Mouse (Mus musculus) heart, postnatal 0 days (tissue): ENCODE results near the gene Pdzrn4. TPM values are rescaled to one million over a fixed set of nuclear protein-coding genes. Genes with fewer than 3 reads are reported as not detected.

Source experiments
- ATAC-seq: fragments of 200-750 bp; cut with Nextera tagmentation; 2 replicates; pipeline ENCODE4 v1.8.0; 2017; ENCODE audit warnings: low read depth, moderate number of reproducible peaks, moderate library complexity; ENCODE audit not compliant: insufficient read depth
- DNase-seq: peaks from one replicate; pipeline ENCODE4 v3.0.0-alpha.2; 2016; ENCODE audit warnings: low spot score
- H3K27ac ChIP-seq: fragments of 300-500 bp; sonication (generic); 2 replicates; pipeline ENCODE4 v1.5.1; 2014; ENCODE audit warnings: low read depth, mild to moderate bottlenecking
- H3K27me3 ChIP-seq: fragments of 300-500 bp; sonication (generic); 2 replicates; pipeline ENCODE4 v1.6.1; 2014; ENCODE audit warnings: low read length, mixed read lengths; ENCODE audit not compliant: control insufficient read depth, insufficient read depth
- H3K36me3 ChIP-seq: fragments of 300-500 bp; sonication (generic); replicated peaks from 2 replicates; pipeline ENCODE4 v1.6.1; 2014; ENCODE audit warnings: low read length, mixed read lengths; ENCODE audit not compliant: control insufficient read depth, insufficient read depth
- H3K4me1 ChIP-seq: fragments of 300-500 bp; sonication (generic); 2 replicates; pipeline ENCODE4 v1.6.1; 2014; ENCODE audit warnings: antibody characterized with exemption; ENCODE audit not compliant: control insufficient read depth, insufficient read depth
- H3K4me2 ChIP-seq: fragments of 300-500 bp; sonication (generic); 2 replicates; pipeline ENCODE4 v1.6.1; 2014; ENCODE audit warnings: low read depth, mild to moderate bottlenecking, low read length, moderate library complexity
- H3K4me3 ChIP-seq: fragments of 300-500 bp; sonication (generic); 2 replicates; pipeline ENCODE4 v1.5.1; 2014; ENCODE audit warnings: low read depth, low read length
- H3K9ac ChIP-seq: fragments of 300-500 bp; sonication (generic); replicated peaks from 2 replicates; pipeline ENCODE4 v1.6.1; 2014; ENCODE audit warnings: low read depth, low read length, mixed read lengths
- H3K9me3 ChIP-seq: fragments of 300-500 bp; sonication (generic); replicated peaks from 2 replicates; pipeline ENCODE4 v1.6.1; 2016; ENCODE audit warnings: low read length; ENCODE audit not compliant: control insufficient read depth
- CTCF ChIP-seq: IDR thresholded peaks from 2 replicates; pipeline ENCODE4 v1.5.1; 2016; ENCODE audit warnings: antibody characterized with exemption, control low read depth, low read depth
- EP300 ChIP-seq: IDR thresholded peaks from 2 replicates; pipeline ENCODE4 v1.6.1; 2016; ENCODE audit warnings: antibody characterized with exemption, low read depth
- WGBS: fragments of 180-500 bp; shearing (Covaris S2); extraction: QIAGEN DNeasy Blood & Tissue Kit; methylation state at CpG from one replicate; pipeline ENCODE4 v1.1.7; 2014; 5-methylcytosine and 5-hydroxymethylcytosine counted together
- polyA plus RNA-seq: library from polyadenylated mRNA; unstranded; fragments of >200 nt; fragmentation: Nextera tagmentation; extraction: Ambion mirVana; gene quantifications from 2 replicates; pipeline ENCODE4 v1.2.1, GENCODE M21; 2015
- total RNA-seq: library from RNA; depleted of rRNA; stranded (reverse); fragments of >200 nt; gene quantifications from 2 replicates; pipeline ENCODE4 v1.2.3, GENCODE M21; 2014; ENCODE audit warnings: low replicate concordance

The Pdzrn4 gene
- total and polyA plus RNA-seq, 2 experiments from 2014 or later: 0.46 to 3.1 TPM

- 71% methylated on average over 14 of the region's 14 CpGs for WGBS
- no peak for DNase-seq
- H3K27ac ChIP-seq: no peak overlapping the region
These were observed 187.9 kb downstream of the Pdzrn4 start for GRCm38 (mm10) chr15:92584357-92585138.

GRCm38 (mm10) chr15:92587431-92587830, 190.8 kb downstream of the Pdzrn4 start:
- no peaks in the 10 kb centered on the region for H3K9me3 ChIP-seq
- H3K27ac ChIP-seq: no peak overlapping the region
- no peak overlapping the region for H3K4me3 ChIP-seq
- H3K4me2 ChIP-seq: no peak overlapping the region
- H3K36me3 ChIP-seq: no peaks in the 10 kb centered on the region
- no peak overlapping the region for H3K9ac ChIP-seq
- H3K4me1 ChIP-seq: no peaks in the 10 kb centered on the region
- H3K27me3 ChIP-seq: no peaks in the 10 kb centered on the region
- 65% methylated on average over 1 of the region's 1 CpGs for WGBS
- no peak for ATAC-seq
- DNase-seq: no peak
- TF ChIP-seq CTCF: no peak
- no peak for TF ChIP-seq EP300

More at GRCm38 (mm10) chr15:92584357-92585138, 187.9 kb downstream of the Pdzrn4 start:
- no peaks in the 10 kb centered on the region for H3K9me3 ChIP-seq
- no peak overlapping the region for H3K9ac ChIP-seq
- no peaks in the 10 kb centered on the region for H3K27me3 ChIP-seq
- no peak overlapping the region for H3K4me2 ChIP-seq
- TF ChIP-seq CTCF (no peak), EP300 (no peak)
- H3K4me1 ChIP-seq: no peaks in the 10 kb centered on the region
- no peaks in the 10 kb centered on the region for H3K36me3 ChIP-seq
- no peak overlapping the region for H3K4me3 ChIP-seq
- ATAC-seq: no peak

DNA sequence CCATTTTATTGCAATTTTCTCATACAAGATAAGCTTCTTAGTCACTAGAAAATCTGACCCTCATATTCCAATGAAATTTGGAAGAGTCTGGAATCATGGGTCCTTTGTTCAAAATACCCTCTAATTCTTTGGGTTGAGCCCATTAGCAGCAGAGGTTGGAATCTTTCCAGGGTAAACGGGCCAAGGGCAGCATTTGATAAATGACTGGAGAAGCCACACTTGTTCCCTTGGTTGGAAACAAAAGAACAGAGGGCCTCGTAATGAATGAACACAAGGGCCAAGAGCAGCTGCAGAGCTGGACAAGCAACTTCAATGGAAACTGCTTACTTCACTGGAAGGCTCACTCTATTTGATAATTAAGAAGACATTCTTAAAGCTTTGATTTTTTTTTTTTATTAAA, 198.0 kb downstream of the Pdzrn4 start:
- H3K4me2 ChIP-seq: no peak overlapping the region
- H3K27ac ChIP-seq: no peak overlapping the region
- no peak for DNase-seq
- WGBS: 25% methylated on average over 2 of the region's 2 CpGs
- H3K4me1 ChIP-seq: peaks cover 7% of the 10 kb centered on the region
- TF ChIP-seq CTCF (no peak), EP300 (no peak)
- H3K9ac ChIP-seq: no peak overlapping the region
- no peaks in the 10 kb centered on the region for H3K36me3 ChIP-seq
- H3K4me3 ChIP-seq: no peak overlapping the region
- H3K27me3 ChIP-seq: peaks cover 3% of the 10 kb centered on the region; the same call in 1 of the 2 replicates
- ATAC-seq: no peak
- H3K9me3 ChIP-seq: no peaks in the 10 kb centered on the region

GRCm38 (mm10) chr15:92597011-92597780, 200.5 kb downstream of the Pdzrn4 start:
- Histone ChIP-seq H3K36me3 (no peaks in the 10 kb centered on the region), H3K27me3 (peaks cover 3% of the 10 kb centered on the region; the same call in 1 of the 2 replicates), H3K4me1 (peaks cover 7% of the 10 kb centered on the region), H3K4me2 (peak overlapping the region; percentile 67), H3K9me3 (no peaks in the 10 kb centered on the region), H3K4me3 (peak overlapping the region; percentile 46), H3K9ac (0 out of 2 replicates have a peak overlapping the region, but pooled peaks have one; percentile 20), H3K27ac (no peak overlapping the region)
- no peak for TF ChIP-seq CTCF
- TF ChIP-seq EP300: no peak
- ATAC-seq: peak; percentile 41; the same call in 1 of the 2 replicates
- peak; percentile 43 for DNase-seq
- WGBS: 2% methylated on average over 20 of the region's 20 CpGs

GRCm38 (mm10) chr15:92598380-92599295, 202.0 kb downstream of the Pdzrn4 start:
- 5% methylated on average over 18 of the region's 18 CpGs for WGBS
- no peak for ATAC-seq
- peak overlapping the region; percentile 21; the same call in 1 of the 2 replicates for H3K4me3 ChIP-seq
- no peak overlapping the region for H3K27ac ChIP-seq
- H3K4me1 ChIP-seq: peaks cover 7% of the 10 kb centered on the region
- no peak for DNase-seq
- H3K27me3 ChIP-seq: peaks cover 3% of the 10 kb centered on the region; the same call in 1 of the 2 replicates
- no peaks in the 10 kb centered on the region for H3K9me3 ChIP-seq
- TF ChIP-seq EP300 (no peak), CTCF (peak; percentile 33; the same call in 1 of the 2 replicates)
- no peak overlapping the region for H3K9ac ChIP-seq
- H3K36me3 ChIP-seq: no peaks in the 10 kb centered on the region
- H3K4me2 ChIP-seq: peak overlapping the region; percentile 47
